Mouse (Mus musculus) forebrain, embryonic 15.5 days (tissue): ENCODE data around the gene Adcy1. TPM values are rescaled to one million over a fixed set of nuclear protein-coding genes. Genes with fewer than 3 reads are reported as not detected.

Experiments used
- polyA plus RNA-seq: library from polyadenylated mRNA; unstranded; fragments of >200 nt; fragmentation: Nextera tagmentation; extraction: Ambion mirVana; gene quantifications from 2 replicates; pipeline ENCODE4 v1.2.1, GENCODE M21; 2015

Adcy1 gene
- polyA plus RNA-seq, 1 experiment from 2014 or later = 6.9 TPM

Other genes with a start within 250 kb of the Adcy1 start
- gene Gm11983, start 225.8 kb upstream of the Adcy1 start, polyA plus RNA-seq = not detected in 2 replicates
- gene Gm11985, start 125.1 kb downstream of the Adcy1 start, polyA plus RNA-seq = not detected in 2 replicates
- 0.14 TPM in 1 of 2 replicates, not detected in the other for gene Igfbp1, start 134.3 kb downstream of the Adcy1 start, polyA plus RNA-seq
- 34.7 and 40.3 TPM in 2 replicates for gene Igfbp3, start 150.4 kb downstream of the Adcy1 start, polyA plus RNA-seq